Mouse (Mus musculus): ENCODE results near the gene Acot1. TPM values are rescaled to one million over a fixed set of nuclear protein-coding genes. Genes with fewer than 3 reads are reported as not detected.
"Not testable (repeated sequence)": the region's sequence is repeated elsewhere in the genome, so short reads cannot be mapped to it uniquely, and the experiment has no call there.

The Acot1 gene
- polyA plus RNA-seq, 1 experiment = 0.06 TPM

DNA sequence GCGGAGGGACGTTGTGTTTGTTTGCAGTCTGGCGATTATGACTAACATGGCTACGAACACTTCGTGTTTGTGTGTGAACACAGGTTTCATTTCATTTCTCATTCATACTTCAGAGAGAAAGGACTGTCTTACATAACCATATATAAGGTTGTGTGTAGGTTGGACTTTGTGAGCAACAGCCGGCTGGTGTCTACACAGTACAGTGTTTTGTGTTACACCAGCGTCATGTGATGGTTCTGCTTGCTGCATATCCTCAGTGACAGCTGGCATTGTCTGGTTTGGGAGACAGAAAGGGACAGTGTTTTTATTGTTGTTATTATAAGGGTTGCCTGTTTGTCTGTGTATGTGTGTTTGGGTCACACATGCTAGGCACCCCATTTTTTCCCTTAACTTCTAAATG lies 4.4 kb downstream of the Acot1 start:
- Histone ChIP-seq H3ac (ENCODE audit: control insufficient read depth, insufficient read length) (no peak overlapping the region), H3K4me3 (no peak overlapping the region), H3K27me3 (ENCODE audit: control insufficient read depth, insufficient read depth, insufficient read length) (peaks cover 29% of the 10 kb centered on the region), H3K4me2 (ENCODE audit: low read depth) (no peak overlapping the region), H3K79me2 (ENCODE audit: control insufficient read depth, insufficient read depth) (no peaks in the 10 kb centered on the region), H3K36me3 (ENCODE audit: control insufficient read depth, insufficient read depth) (no peaks in the 10 kb centered on the region)
- TF ChIP-seq REST (IDR thresholded peaks at IDR 0.05; ENCODE audit: insufficient read depth, insufficient read length) (no peak), TCF12 (IDR thresholded peaks at IDR 0.05; ENCODE audit: insufficient read depth, poor library complexity, severe bottlenecking) (no peak), MYOG (IDR thresholded peaks at IDR 0.05; ENCODE audit: control insufficient read depth in 1 of 3, insufficient read depth in 1 of 3, insufficient read length in 2 of 3, low read depth in 2 of 3) (no peak), POLR2A (IDR thresholded peaks at IDR 0.05; ENCODE audit: insufficient read length, low read depth) (no peak), SRF (IDR thresholded peaks at IDR 0.05; ENCODE audit: control insufficient read depth, insufficient read length, low read depth) (no peak)

DNA sequence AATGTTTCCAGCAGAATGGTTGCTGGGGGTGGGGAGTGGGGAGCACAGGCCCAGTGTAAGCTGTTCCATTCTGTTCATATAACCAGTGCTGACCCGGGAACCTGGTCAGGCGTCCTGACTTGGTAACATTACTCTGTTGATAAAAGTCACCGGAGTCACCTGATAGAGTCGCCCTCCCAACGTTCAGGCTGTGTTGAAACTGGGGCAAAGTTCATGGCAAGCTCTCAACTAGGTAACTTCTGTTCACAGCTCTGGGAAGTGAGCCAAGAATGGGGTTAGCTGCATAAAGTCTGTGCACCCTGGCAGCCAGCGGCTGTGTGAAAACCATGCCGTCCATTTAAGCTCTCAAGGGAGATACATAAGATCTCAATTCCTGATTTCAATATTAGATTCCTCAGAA lies 11.2 kb downstream of the Acot1 start:
- not testable (repeated sequence) for H3K4me3 ChIP-seq; H3ac ChIP-seq (ENCODE audit: control insufficient read depth, insufficient read length); H3K4me2 ChIP-seq (ENCODE audit: low read depth); H3K79me2 ChIP-seq (ENCODE audit: control insufficient read depth, insufficient read depth); H3K36me3 ChIP-seq (ENCODE audit: control insufficient read depth, insufficient read depth)
- H3K27me3 ChIP-seq (ENCODE audit: control insufficient read depth, insufficient read depth, insufficient read length) = peaks cover 14% of the 10 kb centered on the region

GRCm38 (mm10) chr12:84022266-84022665 lies 13.0 kb downstream of the Acot1 start:
- not testable (repeated sequence) for H3K36me3 ChIP-seq (ENCODE audit: control insufficient read depth, insufficient read depth); H3ac ChIP-seq (ENCODE audit: control insufficient read depth, insufficient read length); H3K4me2 ChIP-seq (ENCODE audit: low read depth); H3K4me3 ChIP-seq; H3K79me2 ChIP-seq (ENCODE audit: control insufficient read depth, insufficient read depth)
- peaks cover 14% of the 10 kb centered on the region for H3K27me3 ChIP-seq (ENCODE audit: control insufficient read depth, insufficient read depth, insufficient read length)

- Histone ChIP-seq H3K4me2 (ENCODE audit: low read depth) (no peak overlapping the region), H3ac (ENCODE audit: control insufficient read depth, insufficient read length) (no peak overlapping the region), H3K4me3 (no peak overlapping the region), H3K27me3 (ENCODE audit: control insufficient read depth, insufficient read depth, insufficient read length) (peaks cover 10% of the 10 kb centered on the region), H3K36me3 (ENCODE audit: control insufficient read depth, insufficient read depth) (no peaks in the 10 kb centered on the region), H3K79me2 (ENCODE audit: control insufficient read depth, insufficient read depth) (no peaks in the 10 kb centered on the region)
- TF ChIP-seq MYOG (IDR thresholded peaks at IDR 0.05; ENCODE audit: control insufficient read depth in 1 of 3, insufficient read depth in 1 of 3, insufficient read length in 2 of 3, low read depth in 2 of 3) = no peak
- TF ChIP-seq SRF (IDR thresholded peaks at IDR 0.05; ENCODE audit: control insufficient read depth, insufficient read length, low read depth) = no peak
- no peak for TF ChIP-seq MYOD1 (IDR thresholded peaks at IDR 0.05; ENCODE audit: control insufficient read depth in 1 of 3, insufficient read length in 2 of 3, low read depth in 2 of 3)
- no peak for TF ChIP-seq CEBPB (IDR thresholded peaks at IDR 0.05; ENCODE audit: insufficient read depth, poor library complexity, severe bottlenecking)
- TF ChIP-seq MAX (IDR thresholded peaks at IDR 0.05; ENCODE audit: low read depth) = no peak
- no peak for TF ChIP-seq POLR2A (IDR thresholded peaks at IDR 0.05; ENCODE audit: insufficient read length, low read depth)
- TF ChIP-seq TCF12 (IDR thresholded peaks at IDR 0.05; ENCODE audit: insufficient read depth, poor library complexity, severe bottlenecking) = no peak
- TF ChIP-seq POLR2AphosphoS2 (IDR thresholded peaks at IDR 0.05; ENCODE audit: insufficient read length, low read depth) = no peak
- TF ChIP-seq USF1 (IDR thresholded peaks at IDR 0.05; ENCODE audit: low read depth) = no peak
- no peak for TF ChIP-seq REST (IDR thresholded peaks at IDR 0.05; ENCODE audit: insufficient read depth, insufficient read length)
- no peak for TF ChIP-seq E2F4 (IDR thresholded peaks at IDR 0.05; ENCODE audit: insufficient read depth)
- no peak for TF ChIP-seq TCF3 (IDR thresholded peaks at IDR 0.05; ENCODE audit: insufficient read length, low read depth)
Measured at GRCm38 (mm10) chr12:84023052-84023745, 13.9 kb downstream of the Acot1 start.

GRCm38 (mm10) chr12:84025888-84026287 lies 16.6 kb downstream of the Acot1 start:
- H3K4me3 ChIP-seq = no peak overlapping the region
- no peaks in the 10 kb centered on the region for H3K79me2 ChIP-seq (ENCODE audit: control insufficient read depth, insufficient read depth)
- H3ac ChIP-seq (ENCODE audit: control insufficient read depth, insufficient read length) = no peak overlapping the region
- TF ChIP-seq REST (IDR thresholded peaks at IDR 0.05; ENCODE audit: insufficient read depth, insufficient read length) (no peak), POLR2AphosphoS2 (IDR thresholded peaks at IDR 0.05; ENCODE audit: insufficient read length, low read depth) (no peak), TCF3 (IDR thresholded peaks at IDR 0.05; ENCODE audit: insufficient read length, low read depth) (no peak), MAX (IDR thresholded peaks at IDR 0.05; ENCODE audit: low read depth) (no peak), POLR2A (IDR thresholded peaks at IDR 0.05; ENCODE audit: insufficient read length, low read depth) (no peak), SRF (IDR thresholded peaks at IDR 0.05; ENCODE audit: control insufficient read depth, insufficient read length, low read depth) (no peak), MYOG (IDR thresholded peaks at IDR 0.05; ENCODE audit: control insufficient read depth in 1 of 3, insufficient read depth in 1 of 3, insufficient read length in 2 of 3, low read depth in 2 of 3) (no peak), E2F4 (IDR thresholded peaks at IDR 0.05; ENCODE audit: insufficient read depth) (no peak)
- H3K4me2 ChIP-seq (ENCODE audit: low read depth) = no peak overlapping the region
- H3K27me3 ChIP-seq (ENCODE audit: control insufficient read depth, insufficient read depth, insufficient read length) = no peaks in the 10 kb centered on the region
- no peaks in the 10 kb centered on the region for H3K36me3 ChIP-seq (ENCODE audit: control insufficient read depth, insufficient read depth)

GRCm38 (mm10) chr12:84028328-84028727 lies 19.0 kb downstream of the Acot1 start:
- not testable (repeated sequence) for H3K4me3 ChIP-seq; H3K27me3 ChIP-seq (ENCODE audit: control insufficient read depth, insufficient read depth, insufficient read length); H3K79me2 ChIP-seq (ENCODE audit: control insufficient read depth, insufficient read depth); H3K4me2 ChIP-seq (ENCODE audit: low read depth); H3K36me3 ChIP-seq (ENCODE audit: control insufficient read depth, insufficient read depth); H3ac ChIP-seq (ENCODE audit: control insufficient read depth, insufficient read length)

GRCm38 (mm10) chr12:84029043-84029442 lies 19.8 kb downstream of the Acot1 start:
- H3K4me3 ChIP-seq; H3K4me2 ChIP-seq (ENCODE audit: low read depth); H3K79me2 ChIP-seq (ENCODE audit: control insufficient read depth, insufficient read depth); H3ac ChIP-seq (ENCODE audit: control insufficient read depth, insufficient read length); H3K27me3 ChIP-seq (ENCODE audit: control insufficient read depth, insufficient read depth, insufficient read length); H3K36me3 ChIP-seq (ENCODE audit: control insufficient read depth, insufficient read depth): not testable (repeated sequence)

Measured in myocyte (in vitro differentiated cells).